Mouse (Mus musculus) heart, embryonic 16.5 days (tissue): Measurements from ENCODE around the gene Mark2. TPM values are rescaled to one million over a fixed set of nuclear protein-coding genes. Genes with fewer than 3 reads are reported as not detected.
"Not testable (repeated sequence)": the region's sequence is repeated elsewhere in the genome, so short reads cannot be mapped to it uniquely, and the experiment has no call there.

Source experiments
- ATAC-seq: fragments of 200-750 bp; cut with Nextera tagmentation; replicated peaks from 2 replicates; pipeline ENCODE4 v1.8.0; 2017; ENCODE audit warnings: moderate number of reproducible peaks; ENCODE audit not compliant: insufficient read depth, low FRiP score; ENCODE audit errors: extremely low read depth
- H3K27ac ChIP-seq: fragments of 300-500 bp; sonication (generic); 2 replicates; pipeline ENCODE4 v1.5.1; 2014; ENCODE audit warnings: mild to moderate bottlenecking, low read length, control low read depth, moderate library complexity
- H3K27me3 ChIP-seq: fragments of 300-500 bp; sonication (generic); 2 replicates; pipeline ENCODE4 v1.6.1; 2014; ENCODE audit warnings: low read length, mixed read lengths; ENCODE audit not compliant: control insufficient read depth, insufficient read depth
- H3K36me3 ChIP-seq: fragments of 300-500 bp; sonication (generic); 2 replicates; pipeline ENCODE4 v1.6.1; 2014; ENCODE audit not compliant: control insufficient read depth, insufficient read depth
- H3K4me1 ChIP-seq: fragments of 300-500 bp; sonication (generic); 2 replicates; pipeline ENCODE4 v1.6.1; 2014; ENCODE audit warnings: low read length, mixed read lengths; ENCODE audit not compliant: control insufficient read depth, insufficient read depth
- H3K4me2 ChIP-seq: fragments of 300-500 bp; sonication (generic); 2 replicates; pipeline ENCODE4 v1.6.1; 2014; ENCODE audit warnings: low read depth, mild to moderate bottlenecking, control low read depth, low read length
- H3K4me3 ChIP-seq: fragments of 300-500 bp; sonication (generic); 2 replicates; pipeline ENCODE4 v1.5.1; 2014; ENCODE audit warnings: mild to moderate bottlenecking, control low read depth, low read length
- H3K9ac ChIP-seq: fragments of 300-500 bp; sonication (generic); 2 replicates; pipeline ENCODE4 v1.6.1; 2014; ENCODE audit warnings: low read length, control low read depth
- H3K9me3 ChIP-seq: fragments of 300-500 bp; sonication (generic); replicated peaks from 2 replicates; pipeline ENCODE4 v1.6.1; 2016; ENCODE audit warnings: low read length; ENCODE audit not compliant: control insufficient read depth
- WGBS: fragments of 180-500 bp; shearing (Covaris S2); extraction: QIAGEN DNeasy Blood & Tissue Kit; methylation state at CpG from one replicate; pipeline ENCODE4 v1.1.7; 2014; 5-methylcytosine and 5-hydroxymethylcytosine counted together
- polyA plus RNA-seq: library from polyadenylated mRNA; unstranded; fragments of >200 nt; fragmentation: Nextera tagmentation; extraction: Ambion mirVana; gene quantifications from 2 replicates; pipeline ENCODE4 v1.2.1, GENCODE M21; 2015

Mark2 gene
- polyA plus RNA-seq, 1 experiment from 2014 or later: 32.4 TPM

- H3K4me3 ChIP-seq, ATAC-seq, H3K9me3 ChIP-seq, H3K4me2 ChIP-seq, H3K27ac ChIP-seq, H3K27me3 ChIP-seq, H3K9ac ChIP-seq, H3K4me1 ChIP-seq: not testable (repeated sequence)
- H3K36me3 ChIP-seq: peaks cover 40% of the 10 kb centered on the region
- 84% methylated on average over 4 of the region's 4 CpGs for WGBS
Measured at GRCm38 (mm10) chr19:7369469-7369868, 27.8 kb upstream of the Mark2 start.

GRCm38 (mm10) chr19:7353636-7354035, 12.0 kb upstream of the Mark2 start:
- no peak overlapping the region for H3K4me3 ChIP-seq
- H3K27me3 ChIP-seq: no peaks in the 10 kb centered on the region
- WGBS: 63% methylated on average over 6 of the region's 6 CpGs
- H3K4me2 ChIP-seq: no peak overlapping the region
- H3K27ac ChIP-seq: no peak overlapping the region
- peaks cover 11% of the 10 kb centered on the region for H3K36me3 ChIP-seq
- no peaks in the 10 kb centered on the region for H3K4me1 ChIP-seq
- ATAC-seq: no peak
- H3K9ac ChIP-seq: no peak overlapping the region
- H3K9me3 ChIP-seq: no peaks in the 10 kb centered on the region

- Histone ChIP-seq H3K9me3 (no peaks in the 10 kb centered on the region), H3K36me3 (peaks cover 5% of the 10 kb centered on the region; the same call in 1 of the 2 replicates), H3K4me1 (no peaks in the 10 kb centered on the region), H3K27ac (no peak overlapping the region), H3K27me3 (no peaks in the 10 kb centered on the region), H3K4me3 (no peak overlapping the region), H3K4me2 (no peak overlapping the region), H3K9ac (no peak overlapping the region)
- WGBS: 68% methylated on average over 11 of the region's 11 CpGs
- no peak for ATAC-seq
Measured at GRCm38 (mm10) chr19:7352809-7353495, 11.3 kb upstream of the Mark2 start.

- WGBS: 69% methylated on average over 1 of the region's 1 CpGs
- Histone ChIP-seq H3K9ac (no peak overlapping the region), H3K9me3 (no peaks in the 10 kb centered on the region), H3K27ac (no peak overlapping the region), H3K4me1 (no peaks in the 10 kb centered on the region), H3K4me2 (no peak overlapping the region), H3K4me3 (no peak overlapping the region), H3K27me3 (no peaks in the 10 kb centered on the region), H3K36me3 (no peaks in the 10 kb centered on the region)
- no peak for ATAC-seq
Measured at GRCm38 (mm10) chr19:7349993-7350392, 8.3 kb upstream of the Mark2 start.

- Histone ChIP-seq H3K4me2 (no peak overlapping the region), H3K9me3 (no peaks in the 10 kb centered on the region), H3K9ac (no peak overlapping the region), H3K36me3 (no peaks in the 10 kb centered on the region), H3K27me3 (no peaks in the 10 kb centered on the region), H3K27ac (no peak overlapping the region), H3K4me1 (peaks cover 5% of the 10 kb centered on the region), H3K4me3 (no peak overlapping the region)
- WGBS: 20% methylated on average over 4 of the region's 4 CpGs
- ATAC-seq: no peak
Measured at GRCm38 (mm10) chr19:7345235-7345755, 3.6 kb upstream of the Mark2 start.

GRCm38 (mm10) chr19:7342646-7343045, 986 bp upstream of the Mark2 start:
- Histone ChIP-seq H3K4me1 (peaks cover 31% of the 10 kb centered on the region), H3K27ac (no peak overlapping the region), H3K27me3 (no peaks in the 10 kb centered on the region), H3K4me3 (no peak overlapping the region), H3K9me3 (no peaks in the 10 kb centered on the region), H3K36me3 (no peaks in the 10 kb centered on the region), H3K4me2 (no peak overlapping the region), H3K9ac (no peak overlapping the region)
- 68% methylated on average over 2 of the region's 2 CpGs for WGBS
- no peak for ATAC-seq

GRCm38 (mm10) chr19:7340780-7341475, 732 bp downstream of the Mark2 start:
- H3K27me3 ChIP-seq: no peaks in the 10 kb centered on the region
- H3K9me3 ChIP-seq: no peaks in the 10 kb centered on the region
- H3K4me3 ChIP-seq: peak overlapping the region; percentile 97
- under 1% methylated on average over 36 of the region's 46 CpGs for WGBS
- H3K27ac ChIP-seq: peak overlapping the region; percentile 86
- no peaks in the 10 kb centered on the region for H3K36me3 ChIP-seq
- H3K9ac ChIP-seq: peak overlapping the region; percentile 97
- peak; percentile 65 for ATAC-seq
- H3K4me2 ChIP-seq: peak overlapping the region; percentile 97
- H3K4me1 ChIP-seq: peaks cover 48% of the 10 kb centered on the region

GRCm38 (mm10) chr19:7340371-7340779, 1.3 kb downstream of the Mark2 start:
- Histone ChIP-seq H3K9me3 (no peaks in the 10 kb centered on the region), H3K27me3 (no peaks in the 10 kb centered on the region), H3K4me1 (peaks cover 51% of the 10 kb centered on the region), H3K9ac (peak overlapping the region; percentile 97), H3K4me2 (peak overlapping the region; percentile 97), H3K27ac (peak overlapping the region; percentile 86), H3K4me3 (peak overlapping the region; percentile 97), H3K36me3 (no peaks in the 10 kb centered on the region)
- under 1% methylated on average over 15 of the region's 15 CpGs for WGBS
- no peak for ATAC-seq

GRCm38 (mm10) chr19:7339867-7340266, 1.8 kb downstream of the Mark2 start:
- H3K4me1 ChIP-seq: peaks cover 51% of the 10 kb centered on the region
- peak overlapping the region; percentile 86; the same call in 1 of the 2 replicates for H3K27ac ChIP-seq
- WGBS: 37% methylated on average over 4 of the region's 4 CpGs
- peak overlapping the region; percentile 97 for H3K4me3 ChIP-seq
- ATAC-seq: no peak
- no peaks in the 10 kb centered on the region for H3K27me3 ChIP-seq
- H3K9me3 ChIP-seq: no peaks in the 10 kb centered on the region
- H3K9ac ChIP-seq: peak overlapping the region; percentile 97
- no peaks in the 10 kb centered on the region for H3K36me3 ChIP-seq
- peak overlapping the region; percentile 97 for H3K4me2 ChIP-seq
